Mouse (Mus musculus) liver, adult 2 months (tissue): ENCODE measurements around the gene Zfp992.
"Not testable (repeated sequence)": the region's sequence is repeated elsewhere in the genome, so short reads cannot be mapped to it uniquely, and the experiment has no call there.

ENCODE experiments used
- CTCF ChIP-seq: fragments of 200-500 bp; IDR thresholded peaks from 2 replicates; pipeline ENCODE4 v1.5.1; 2011; ENCODE audit warnings: low read depth, low read length, control low read depth
- POLR2A ChIP-seq: fragments of 200-500 bp; IDR thresholded peaks from 2 replicates; pipeline ENCODE4 v1.6.1; 2011; ENCODE audit warnings: low read length, control low read depth; ENCODE audit not compliant: insufficient read depth; ENCODE audit errors: extremely low read depth

DNA sequence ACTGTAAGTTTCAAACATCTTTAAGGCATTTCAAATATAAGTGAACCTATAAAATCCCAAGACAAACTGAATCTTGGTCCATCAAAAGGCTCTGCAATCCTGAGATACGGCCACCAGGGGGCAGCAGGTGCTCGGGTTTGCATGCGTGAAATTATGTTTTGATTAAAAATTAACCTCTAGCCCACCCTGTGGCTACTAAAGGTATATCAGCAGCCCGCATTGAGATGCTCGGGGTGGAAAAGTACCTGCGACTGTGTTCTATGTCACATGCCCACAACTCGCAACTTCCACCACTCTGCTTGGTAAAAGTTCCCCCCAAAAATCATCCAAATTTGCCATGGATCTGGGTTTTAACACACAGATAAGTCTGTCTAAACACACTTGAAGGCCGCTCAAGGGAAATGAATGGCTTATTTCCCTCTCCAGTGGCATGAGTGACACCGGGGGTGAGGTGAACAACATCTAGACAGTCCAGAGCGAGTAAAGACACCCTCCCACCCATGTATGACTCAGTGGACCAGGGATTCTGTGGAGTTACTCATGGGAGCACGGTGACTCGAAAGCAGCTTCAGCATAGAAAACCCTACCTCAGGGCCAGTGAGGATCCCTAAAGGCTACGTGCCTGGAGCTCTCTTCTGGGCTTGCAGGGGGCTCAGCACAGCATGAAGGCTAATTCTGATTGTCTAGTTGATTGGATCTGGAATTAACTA is 34.9 kb downstream of the Zfp992 start:
- not testable (repeated sequence) for TF ChIP-seq POLR2A
- TF ChIP-seq CTCF, result peak; percentile 43
